Mouse (Mus musculus) testis, adult 2 months (tissue): ENCODE data around the gene Zfp553. TPM values are rescaled to one million over a fixed set of nuclear protein-coding genes. Genes with fewer than 3 reads are reported as not detected.

Source experiments
- H3K27ac ChIP-seq: fragments of 200-500 bp; 2 replicates; pipeline ENCODE4 v1.5.1; 2012; ENCODE audit warnings: low read depth, low read length; ENCODE audit not compliant: control insufficient read depth, insufficient read depth
- H3K27me3 ChIP-seq: fragments of 200-500 bp; 2 replicates; pipeline ENCODE4 v1.6.1; 2012; ENCODE audit warnings: mild to moderate bottlenecking, low read length, moderate library complexity; ENCODE audit not compliant: control insufficient read depth, insufficient read depth
- H3K36me3 ChIP-seq: fragments of 200-500 bp; 2 replicates; pipeline ENCODE4 v1.6.1; 2012; ENCODE audit warnings: mild to moderate bottlenecking, low read length; ENCODE audit not compliant: control insufficient read depth, insufficient read depth
- H3K4me1 ChIP-seq: fragments of 200-500 bp; 2 replicates; pipeline ENCODE4 v1.6.1; 2012; ENCODE audit warnings: low read length; ENCODE audit not compliant: control insufficient read depth, insufficient read depth
- H3K4me3 ChIP-seq: fragments of 200-500 bp; 2 replicates; pipeline ENCODE4 v1.5.1; 2012; ENCODE audit warnings: low read depth, mild to moderate bottlenecking, low read length, moderate library complexity, mixed read lengths; ENCODE audit not compliant: control insufficient read depth
- CTCF ChIP-seq: fragments of 200-500 bp; IDR thresholded peaks from 2 replicates; pipeline ENCODE4 v1.5.1; 2012; ENCODE audit warnings: low read depth, mild to moderate bottlenecking, inconsistent platforms, low read length, moderate library complexity; ENCODE audit not compliant: control insufficient read depth, insufficient read depth, insufficient replicate concordance
- POLR2A ChIP-seq: fragments of 200-500 bp; IDR thresholded peaks from 2 replicates; pipeline ENCODE4 v1.6.1; 2012; ENCODE audit warnings: low read depth, mild to moderate bottlenecking, inconsistent platforms, low read length, moderate library complexity; ENCODE audit not compliant: control insufficient read depth
- polyA plus RNA-seq: library from polyadenylated mRNA; depleted of rRNA; stranded (reverse); fragments of >200 nt; gene quantifications from 2 replicates; pipeline ENCODE4 v1.2.3, GENCODE M21; 2012

Zfp553 gene
- polyA plus RNA-seq, 1 experiment, result 3.7 TPM

DNA sequence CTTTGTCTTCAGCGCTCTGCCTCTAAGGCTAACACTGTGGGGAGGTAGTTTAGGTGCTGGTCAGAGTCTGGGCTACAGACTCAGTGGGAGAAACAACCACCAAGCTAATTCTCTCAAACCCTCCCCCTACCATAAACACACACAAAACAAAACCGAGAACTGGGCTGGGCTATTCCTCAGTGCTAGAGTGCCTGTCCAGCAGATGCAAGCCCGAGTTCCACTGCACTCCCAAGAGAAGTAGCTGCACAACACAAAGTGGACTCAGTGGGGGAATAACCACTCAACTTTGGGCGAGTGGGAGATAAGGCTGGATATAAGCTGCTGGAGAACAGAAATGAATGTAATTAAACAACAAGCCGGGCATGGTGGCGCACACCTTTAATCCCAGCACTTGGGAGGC lies 42.2 kb upstream of the Zfp553 start:
- peaks cover 4% of the 10 kb centered on the region; the same call in 1 of the 2 replicates for H3K36me3 ChIP-seq
- no peak overlapping the region for H3K27ac ChIP-seq
- H3K4me1 ChIP-seq, result peaks cover 6% of the 10 kb centered on the region
- no peaks in the 10 kb centered on the region for H3K27me3 ChIP-seq
- H3K4me3 ChIP-seq, result no peak overlapping the region
- TF ChIP-seq CTCF (no peak), POLR2A (no peak)

DNA sequence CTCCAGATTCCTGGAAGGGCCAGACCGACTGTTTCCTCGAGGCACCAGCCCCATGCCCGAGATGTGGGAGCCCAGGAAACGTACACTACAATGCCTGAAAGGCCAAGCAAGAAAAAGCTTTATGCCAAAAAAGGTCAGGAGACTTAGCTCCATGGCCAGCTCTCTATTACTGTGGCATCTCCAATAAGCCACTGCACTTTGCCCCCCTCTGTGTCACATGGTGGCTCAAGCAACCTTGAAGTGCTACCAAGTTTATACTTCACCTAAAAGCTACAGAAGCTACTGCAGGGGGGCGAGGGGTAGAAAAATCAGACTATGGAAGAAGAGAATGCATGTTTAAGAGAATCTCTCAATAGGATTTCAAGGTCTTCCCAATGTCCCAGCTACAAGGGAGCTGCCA lies 39.9 kb upstream of the Zfp553 start:
- peaks cover 10% of the 10 kb centered on the region for H3K4me1 ChIP-seq
- H3K36me3 ChIP-seq, result peaks cover 4% of the 10 kb centered on the region; the same call in 1 of the 2 replicates
- H3K27me3 ChIP-seq, result no peaks in the 10 kb centered on the region
- no peak overlapping the region for H3K27ac ChIP-seq
- H3K4me3 ChIP-seq, result no peak overlapping the region
- TF ChIP-seq CTCF (no peak), POLR2A (no peak)

DNA sequence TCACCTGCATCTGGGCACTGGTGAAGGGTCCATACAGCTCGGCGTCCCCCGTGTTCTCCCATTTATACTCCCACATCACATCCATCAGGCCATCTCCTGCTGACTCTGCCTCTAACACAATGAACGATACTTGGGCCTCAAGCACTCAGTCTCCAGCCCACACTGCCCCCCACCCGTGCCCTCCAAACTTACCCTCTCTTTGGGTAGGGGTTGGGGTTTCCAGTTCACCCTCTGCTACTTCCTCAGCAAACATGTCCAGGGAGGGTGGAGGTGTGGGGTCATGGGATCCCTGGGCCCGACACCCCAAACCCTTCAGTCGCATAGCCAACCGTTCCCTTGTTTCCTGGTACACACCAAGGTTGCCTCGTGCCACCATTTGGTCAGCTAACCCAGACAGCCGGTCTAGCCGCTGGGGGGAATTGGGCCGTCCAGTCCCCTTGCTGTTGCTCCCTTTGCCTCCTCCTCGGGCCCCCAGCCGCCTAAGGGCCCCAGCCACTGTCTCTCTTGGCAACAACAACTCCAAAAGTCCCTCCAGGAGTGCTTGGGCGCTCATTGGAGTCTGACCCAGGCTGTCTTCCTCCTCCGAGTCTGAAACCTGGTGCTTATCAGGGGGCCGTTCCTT lies 38.7 kb upstream of the Zfp553 start:
- Histone ChIP-seq H3K36me3 (peaks cover 4% of the 10 kb centered on the region; the same call in 1 of the 2 replicates), H3K4me1 (peaks cover 10% of the 10 kb centered on the region), H3K4me3 (no peak overlapping the region), H3K27ac (no peak overlapping the region), H3K27me3 (no peaks in the 10 kb centered on the region)
- TF ChIP-seq CTCF (no peak), POLR2A (no peak)

DNA sequence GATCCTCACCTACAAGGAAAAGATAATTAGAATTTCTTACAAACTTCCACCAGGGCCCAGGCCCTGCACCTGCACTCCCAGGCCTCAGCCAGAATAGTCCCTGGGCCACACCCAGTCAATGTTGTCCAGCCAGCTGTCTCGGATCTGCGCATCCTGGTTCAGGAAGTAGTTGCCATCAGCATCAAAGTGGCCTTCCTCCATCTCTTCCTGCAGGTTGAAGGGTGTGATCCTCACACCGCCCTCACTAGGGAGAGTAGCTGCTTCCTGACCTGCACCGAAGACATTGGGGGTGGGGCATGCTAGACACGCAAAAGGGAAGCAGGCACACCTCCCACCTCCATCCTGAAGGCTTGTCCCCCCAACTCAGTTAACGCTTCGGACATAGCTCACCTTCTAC lies 38.2 kb upstream of the Zfp553 start:
- H3K27ac ChIP-seq, result no peak overlapping the region
- peak overlapping the region; percentile 0 for H3K4me3 ChIP-seq

DNA sequence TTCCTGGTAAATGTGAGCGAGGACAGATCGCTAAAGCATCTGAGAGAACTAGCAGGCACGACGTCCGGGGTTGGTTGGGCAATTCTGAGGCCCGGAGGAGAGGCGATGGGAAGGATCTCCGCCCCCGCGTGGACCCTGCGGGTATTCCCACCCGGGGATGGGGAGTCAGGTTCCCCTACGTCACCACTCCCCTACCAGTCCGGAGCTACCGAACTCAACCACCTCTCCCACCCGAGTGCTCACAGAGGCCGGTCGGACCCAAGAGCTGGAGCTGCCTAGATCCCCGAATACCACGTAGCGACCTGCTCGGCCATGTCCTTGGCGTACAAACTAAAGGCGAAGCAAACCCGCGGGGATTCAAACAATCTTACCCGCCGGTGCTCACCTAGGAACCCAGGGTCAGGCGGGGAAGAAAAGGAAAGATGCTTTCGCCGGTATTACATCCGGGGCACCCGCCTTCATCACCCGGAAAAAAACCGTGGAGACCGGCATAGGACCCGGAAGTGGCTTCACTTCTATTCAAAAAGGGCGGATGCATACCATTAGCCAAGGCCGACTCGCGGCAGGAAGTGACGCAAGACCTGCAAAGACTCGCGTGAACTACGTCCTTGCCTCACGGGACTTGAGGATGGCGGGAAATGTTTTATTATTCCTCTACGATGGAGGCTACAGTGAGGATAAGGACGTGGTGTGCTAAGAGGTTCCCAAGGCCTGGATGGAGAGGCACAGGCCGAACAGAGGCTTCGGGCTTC lies 37.1 kb upstream of the Zfp553 start, which contains the start of gene Cd2bp2:
Gene Cd2bp2, minus strand, starts transcription at position 507 of the 752 bp plus-strand sequence.
- H3K36me3 ChIP-seq, result peaks cover 4% of the 10 kb centered on the region; the same call in 1 of the 2 replicates
- H3K4me3 ChIP-seq, result peak within 1 kb of the TSS; percentile 96
- H3K4me1 ChIP-seq, result peaks cover 10% of the 10 kb centered on the region
- peak; percentile 12; the same call in 1 of the 2 replicates for TF ChIP-seq CTCF
- peak; percentile 53; the same call in 1 of the 2 replicates for TF ChIP-seq POLR2A
- peak within 1 kb of the TSS; percentile 95 for H3K27ac ChIP-seq
- H3K27me3 ChIP-seq, result no peaks in the 10 kb centered on the region

More for the DNA sequence above, 38.2 kb upstream of the Zfp553 start:
- H3K27me3 ChIP-seq, result no peaks in the 10 kb centered on the region
- H3K4me1 ChIP-seq, result peaks cover 10% of the 10 kb centered on the region
- no peak for TF ChIP-seq POLR2A
- TF ChIP-seq CTCF, result no peak
- H3K36me3 ChIP-seq, result peaks cover 4% of the 10 kb centered on the region; the same call in 1 of the 2 replicates

DNA sequence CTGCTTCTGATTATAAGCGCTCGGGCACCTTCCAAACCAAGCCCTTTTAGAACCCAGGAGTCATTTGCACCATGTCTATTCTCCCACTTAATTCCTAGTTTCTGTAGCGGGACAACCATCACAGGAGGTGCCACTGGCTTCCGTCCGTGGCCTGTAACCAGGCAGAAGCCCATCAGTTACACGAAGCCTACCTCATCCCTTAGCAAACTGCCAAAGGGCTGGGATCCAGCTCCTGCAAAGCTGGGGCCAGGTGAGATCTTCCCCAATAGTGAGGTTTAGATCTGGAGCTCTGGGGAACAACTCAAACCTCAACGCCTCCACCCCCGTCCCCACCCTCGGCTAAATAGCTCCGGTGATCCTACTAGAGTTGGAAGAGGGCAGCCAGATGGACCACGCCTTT lies 36.4 kb upstream of the Zfp553 start:
- Histone ChIP-seq H3K27me3 (no peaks in the 10 kb centered on the region), H3K36me3 (peaks cover 4% of the 10 kb centered on the region; the same call in 1 of the 2 replicates), H3K4me1 (peaks cover 10% of the 10 kb centered on the region), H3K27ac (peak overlapping the region; percentile 78), H3K4me3 (peak overlapping the region; percentile 96)
- no peak for TF ChIP-seq POLR2A
- no peak for TF ChIP-seq CTCF

DNA sequence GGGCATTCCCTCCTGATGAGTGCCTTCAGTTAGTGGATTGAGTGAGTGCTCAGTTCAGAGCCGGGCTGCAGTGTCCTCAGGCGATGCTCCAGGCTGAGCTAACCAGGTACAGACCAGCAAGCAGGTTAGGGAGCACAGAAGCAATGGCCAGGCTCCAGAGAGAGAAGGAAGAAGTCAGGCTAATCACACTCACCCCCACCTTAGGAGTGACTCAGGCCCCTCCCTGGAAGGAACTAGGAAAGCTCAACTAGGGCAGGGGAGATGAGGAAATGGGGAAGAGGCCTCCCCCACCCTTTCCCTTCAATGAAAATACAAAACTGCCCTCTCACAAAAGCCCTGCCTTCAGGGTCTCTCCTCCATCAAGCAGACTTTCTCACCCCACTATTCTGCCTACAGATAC lies 26.3 kb upstream of the Zfp553 start:
- Histone ChIP-seq H3K4me3 (no peak overlapping the region), H3K27ac (no peak overlapping the region), H3K27me3 (no peaks in the 10 kb centered on the region)

More for the DNA sequence above, 26.3 kb upstream of the Zfp553 start:
- Histone ChIP-seq H3K36me3 (no peaks in the 10 kb centered on the region), H3K4me1 (peaks cover 11% of the 10 kb centered on the region)
- TF ChIP-seq CTCF (no peak), POLR2A (no peak)
